Mouse (Mus musculus): ENCODE results near the gene Rpusd3. TPM values are rescaled to one million over a fixed set of nuclear protein-coding genes. Genes with fewer than 3 reads are reported as not detected.
A peak's percentile ranks its signal among the peaks of the same experiment; 100 is the strongest.

The Rpusd3 gene
- polyA plus RNA-seq, 1 experiment from 2014 or later: 34.6 TPM

- Histone ChIP-seq H3K9me3 (no peaks in the 10 kb centered on the region), H3K4me1 (peaks cover 20% of the 10 kb centered on the region), H3K27ac (replicated peaks) (no peak overlapping the region), H3K36me3 (replicated peaks) (peaks cover 32% of the 10 kb centered on the region), H3K4me3 (no peak overlapping the region), H3K27me3 (replicated peaks; ENCODE audit: low read depth, poor library complexity, severe bottlenecking) (peaks cover 14% of the 10 kb centered on the region)
- 93% methylated on average over 6 of the region's 6 CpGs for WGBS
- no peak for DNase-seq (ENCODE audit: low spot score)
These were observed 23.6 kb downstream of the Rpusd3 start for GRCm38 (mm10) chr6:113395501-113395900.

- peaks cover 20% of the 10 kb centered on the region for H3K4me1 ChIP-seq
- H3K27ac ChIP-seq (replicated peaks): no peak overlapping the region
- H3K4me3 ChIP-seq: no peak overlapping the region
- no peaks in the 10 kb centered on the region for H3K9me3 ChIP-seq
- 94% methylated on average over 11 of the region's 11 CpGs for WGBS
- peaks cover 14% of the 10 kb centered on the region for H3K27me3 ChIP-seq (replicated peaks; ENCODE audit: low read depth, poor library complexity, severe bottlenecking)
- no peak for DNase-seq (ENCODE audit: low spot score)
- H3K36me3 ChIP-seq (replicated peaks): peaks cover 35% of the 10 kb centered on the region
These were observed 24.3 kb downstream of the Rpusd3 start for GRCm38 (mm10) chr6:113394811-113395210.

GRCm38 (mm10) chr6:113393951-113394350 lies 25.2 kb downstream of the Rpusd3 start:
- no peak for DNase-seq (ENCODE audit: low spot score)
- H3K27me3 ChIP-seq (replicated peaks; ENCODE audit: low read depth, poor library complexity, severe bottlenecking): peaks cover 14% of the 10 kb centered on the region
- H3K9me3 ChIP-seq: no peaks in the 10 kb centered on the region
- no peak overlapping the region for H3K27ac ChIP-seq (replicated peaks)
- H3K36me3 ChIP-seq (replicated peaks): peaks cover 41% of the 10 kb centered on the region
- 86% methylated on average over 6 of the region's 6 CpGs for WGBS
- H3K4me1 ChIP-seq: peaks cover 20% of the 10 kb centered on the region
- H3K4me3 ChIP-seq: no peak overlapping the region

- WGBS: under 1% methylated on average over 51 of the region's 51 CpGs
These were observed 26.6 kb downstream of the Rpusd3 start for GRCm38 (mm10) chr6:113392387-113393071.

GRCm38 (mm10) chr6:113392015-113392386 lies 27.1 kb downstream of the Rpusd3 start:
- Histone ChIP-seq H3K27me3 (replicated peaks; ENCODE audit: low read depth, poor library complexity, severe bottlenecking) (peaks cover 14% of the 10 kb centered on the region), H3K36me3 (replicated peaks) (peaks cover 55% of the 10 kb centered on the region), H3K4me1 (peaks cover 20% of the 10 kb centered on the region), H3K4me3 (peak overlapping the region; percentile 67), H3K9me3 (no peaks in the 10 kb centered on the region), H3K27ac (replicated peaks) (peak overlapping the region; percentile 84)
- WGBS: 35% methylated on average over 10 of the region's 10 CpGs
- DNase-seq (ENCODE audit: low spot score): no peak

More at GRCm38 (mm10) chr6:113392387-113393071, 26.6 kb downstream of the Rpusd3 start:
- H3K27me3 ChIP-seq (replicated peaks; ENCODE audit: low read depth, poor library complexity, severe bottlenecking): peaks cover 14% of the 10 kb centered on the region
- DNase-seq (ENCODE audit: low spot score): peak; percentile 75
- peak overlapping the region; percentile 67 for H3K4me3 ChIP-seq
- H3K36me3 ChIP-seq (replicated peaks): peaks cover 49% of the 10 kb centered on the region
- peaks cover 20% of the 10 kb centered on the region for H3K4me1 ChIP-seq
- H3K27ac ChIP-seq (replicated peaks): peak overlapping the region; percentile 84
- no peaks in the 10 kb centered on the region for H3K9me3 ChIP-seq

GRCm38 (mm10) chr6:113390715-113391114 lies 28.4 kb downstream of the Rpusd3 start:
- peaks cover 67% of the 10 kb centered on the region for H3K36me3 ChIP-seq (replicated peaks)
- WGBS: 90% methylated on average over 3 of the region's 3 CpGs
- H3K27ac ChIP-seq (replicated peaks): no peak overlapping the region
- no peaks in the 10 kb centered on the region for H3K9me3 ChIP-seq
- H3K4me3 ChIP-seq: no peak overlapping the region
- peaks cover 14% of the 10 kb centered on the region for H3K27me3 ChIP-seq (replicated peaks; ENCODE audit: low read depth, poor library complexity, severe bottlenecking)
- H3K4me1 ChIP-seq: peaks cover 20% of the 10 kb centered on the region
- no peak for DNase-seq (ENCODE audit: low spot score)

- Histone ChIP-seq H3K36me3 (replicated peaks) (peaks cover 73% of the 10 kb centered on the region), H3K27ac (replicated peaks) (no peak within 1 kb of the TSS), H3K27me3 (replicated peaks; ENCODE audit: low read depth, poor library complexity, severe bottlenecking) (peaks cover 14% of the 10 kb centered on the region), H3K9me3 (no peaks in the 10 kb centered on the region), H3K4me3 (no peak within 1 kb of the TSS), H3K4me1 (peaks cover 20% of the 10 kb centered on the region)
- no peak for DNase-seq (ENCODE audit: low spot score)
- 81% methylated on average over 8 of the region's 8 CpGs for WGBS
These were observed 30.2 kb downstream of the Rpusd3 start, which contains the start of gene Ttll3 for GRCm38 (mm10) chr6:113388960-113389359. Gene Ttll3, plus strand, starts transcription at chr6:113389260.

- Histone ChIP-seq H3K27ac (replicated peaks) (no peak overlapping the region), H3K36me3 (replicated peaks) (peaks cover 100% of the 10 kb centered on the region), H3K9me3 (no peaks in the 10 kb centered on the region), H3K4me3 (no peak overlapping the region), H3K4me1 (no peaks in the 10 kb centered on the region), H3K27me3 (replicated peaks; ENCODE audit: low read depth, poor library complexity, severe bottlenecking) (peaks cover 3% of the 10 kb centered on the region; the same call in 1 of the 2 replicates)
- 86% methylated on average over 3 of the region's 3 CpGs for WGBS
- no peak for DNase-seq (ENCODE audit: low spot score)
These were observed 33.1 kb downstream of the Rpusd3 start for GRCm38 (mm10) chr6:113386025-113386424.

GRCm38 (mm10) chr6:113385160-113385714 lies 33.9 kb downstream of the Rpusd3 start:
- WGBS: 89% methylated on average over 11 of the region's 11 CpGs
- Histone ChIP-seq H3K27ac (replicated peaks) (no peak overlapping the region), H3K27me3 (replicated peaks; ENCODE audit: low read depth, poor library complexity, severe bottlenecking) (no peaks in the 10 kb centered on the region), H3K36me3 (replicated peaks) (peaks cover 100% of the 10 kb centered on the region), H3K4me1 (no peaks in the 10 kb centered on the region), H3K4me3 (no peak overlapping the region), H3K9me3 (no peaks in the 10 kb centered on the region)
- DNase-seq (ENCODE audit: low spot score): no peak

GRCm38 (mm10) chr6:113384351-113384927 lies 34.7 kb downstream of the Rpusd3 start:
- DNase-seq (ENCODE audit: low spot score): no peak
- no peaks in the 10 kb centered on the region for H3K9me3 ChIP-seq
- WGBS: 90% methylated on average over 8 of the region's 8 CpGs
- H3K4me3 ChIP-seq: no peak overlapping the region
- peaks cover under 1% of the 10 kb centered on the region for H3K4me1 ChIP-seq
- H3K36me3 ChIP-seq (replicated peaks): peaks cover 98% of the 10 kb centered on the region
- no peaks in the 10 kb centered on the region for H3K27me3 ChIP-seq (replicated peaks; ENCODE audit: low read depth, poor library complexity, severe bottlenecking)
- H3K27ac ChIP-seq (replicated peaks): no peak overlapping the region

- Histone ChIP-seq H3K27ac (replicated peaks) (no peak overlapping the region), H3K9me3 (no peaks in the 10 kb centered on the region), H3K36me3 (replicated peaks) (peaks cover 64% of the 10 kb centered on the region), H3K27me3 (replicated peaks; ENCODE audit: low read depth, poor library complexity, severe bottlenecking) (no peaks in the 10 kb centered on the region), H3K4me1 (peaks cover 24% of the 10 kb centered on the region), H3K4me3 (no peak overlapping the region)
- 93% methylated on average over 11 of the region's 11 CpGs for WGBS
- DNase-seq (ENCODE audit: low spot score): no peak
These were observed 38.7 kb downstream of the Rpusd3 start for GRCm38 (mm10) chr6:113380480-113380879.

- Histone ChIP-seq H3K27me3 (replicated peaks; ENCODE audit: low read depth, poor library complexity, severe bottlenecking) (no peaks in the 10 kb centered on the region), H3K4me1 (peaks cover 24% of the 10 kb centered on the region), H3K4me3 (peak overlapping the region; percentile 86), H3K9me3 (no peaks in the 10 kb centered on the region), H3K27ac (replicated peaks) (no peak overlapping the region), H3K36me3 (replicated peaks) (peaks cover 64% of the 10 kb centered on the region)
- no peak for DNase-seq (ENCODE audit: low spot score)
- WGBS: 86% methylated on average over 6 of the region's 6 CpGs
These were observed 39.9 kb downstream of the Rpusd3 start for GRCm38 (mm10) chr6:113379246-113379645.
